Mouse (Mus musculus) forebrain, embryonic 16.5 days (tissue): ENCODE data around the gene Rab27a. TPM values are rescaled to one million over a fixed set of nuclear protein-coding genes. Genes with fewer than 3 reads are reported as not detected.
A peak's percentile ranks its signal among the peaks of the same experiment; 100 is the strongest.

ENCODE experiments used
- ATAC-seq: fragments of 200-750 bp; cut with Nextera tagmentation; 2 replicates; pipeline ENCODE4 v1.8.0; 2017; ENCODE audit warnings: mild to moderate bottlenecking, moderate library complexity
- H3K27ac ChIP-seq: fragments of 300-500 bp; sonication (generic); 2 replicates; pipeline ENCODE4 v1.5.1; 2014; ENCODE audit warnings: low read length, control low read depth
- H3K27me3 ChIP-seq: fragments of 300-500 bp; sonication (generic); replicated peaks from 2 replicates; pipeline ENCODE4 v1.6.1; 2014; ENCODE audit warnings: low read length; ENCODE audit not compliant: control insufficient read depth, insufficient read depth
- H3K36me3 ChIP-seq: fragments of 300-500 bp; sonication (generic); 2 replicates; pipeline ENCODE4 v1.6.1; 2014; ENCODE audit not compliant: control insufficient read depth, insufficient read depth
- H3K4me1 ChIP-seq: fragments of 300-500 bp; sonication (generic); replicated peaks from 2 replicates; pipeline ENCODE4 v1.6.1; 2014; ENCODE audit warnings: low read length; ENCODE audit not compliant: control insufficient read depth, insufficient read depth
- H3K4me2 ChIP-seq: fragments of 300-500 bp; sonication (generic); 2 replicates; pipeline ENCODE4 v1.6.1; 2014; ENCODE audit warnings: mild to moderate bottlenecking, low read length, control low read depth
- H3K4me3 ChIP-seq: fragments of 300-500 bp; sonication (generic); replicated peaks from 2 replicates; pipeline ENCODE4 v1.5.1; 2014; ENCODE audit warnings: mild to moderate bottlenecking, low read length, control low read depth
- H3K9ac ChIP-seq: fragments of 300-500 bp; sonication (generic); replicated peaks from 2 replicates; pipeline ENCODE4 v1.6.1; 2014; ENCODE audit warnings: low read depth, low read length, control low read depth
- H3K9me3 ChIP-seq: fragments of 300-500 bp; sonication (generic); 2 replicates; pipeline ENCODE4 v1.6.1; 2016; ENCODE audit warnings: low read length; ENCODE audit not compliant: control insufficient read depth
- WGBS: fragments of 180-500 bp; shearing (Covaris S2); extraction: QIAGEN DNeasy Blood & Tissue Kit; methylation state at CpG from one replicate; pipeline ENCODE4 v1.1.7; 2014; 5-methylcytosine and 5-hydroxymethylcytosine counted together
- polyA plus RNA-seq: library from polyadenylated mRNA; unstranded; fragments of >200 nt; fragmentation: Nextera tagmentation; extraction: Ambion mirVana; gene quantifications from 2 replicates; pipeline ENCODE4 v1.2.1, GENCODE M21; 2015

The Rab27a gene
- polyA plus RNA-seq, 1 experiment from 2014 or later = 1.9 TPM

DNA sequence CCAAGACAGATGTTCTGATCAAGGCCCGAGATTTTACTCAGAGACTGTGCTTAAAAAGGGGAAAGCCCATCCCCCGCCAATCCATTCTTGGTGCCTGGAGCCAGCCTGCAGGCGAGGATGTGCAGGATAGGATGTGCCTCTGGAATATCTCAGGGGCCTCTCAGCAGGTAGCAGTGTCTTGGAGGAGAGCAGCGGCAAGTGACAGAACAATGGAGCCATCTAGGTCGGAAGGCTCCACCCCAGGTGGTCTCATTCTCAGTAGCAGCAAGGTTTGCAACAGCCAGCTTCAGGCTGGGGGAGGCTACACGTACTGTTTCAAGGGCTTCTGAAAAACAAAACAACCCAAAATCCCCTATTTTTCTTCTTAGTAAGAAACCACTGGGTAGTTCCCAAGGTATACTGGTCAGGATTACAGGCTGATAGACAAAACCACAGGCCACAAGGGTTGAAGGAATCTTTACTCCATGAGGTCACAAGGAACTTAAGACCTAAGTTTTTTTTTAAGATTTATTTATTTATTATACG lies 35.2 kb downstream of the Rab27a start:
- 40% methylated on average over 7 of the region's 7 CpGs for WGBS
- no peaks in the 10 kb centered on the region for H3K9me3 ChIP-seq
- H3K27ac ChIP-seq = no peak overlapping the region
- H3K36me3 ChIP-seq = no peaks in the 10 kb centered on the region
- no peak overlapping the region for H3K9ac ChIP-seq
- no peaks in the 10 kb centered on the region for H3K4me1 ChIP-seq
- no peak overlapping the region for H3K4me3 ChIP-seq
- ATAC-seq = no peak
- no peak overlapping the region for H3K4me2 ChIP-seq
- H3K27me3 ChIP-seq = no peaks in the 10 kb centered on the region

DNA sequence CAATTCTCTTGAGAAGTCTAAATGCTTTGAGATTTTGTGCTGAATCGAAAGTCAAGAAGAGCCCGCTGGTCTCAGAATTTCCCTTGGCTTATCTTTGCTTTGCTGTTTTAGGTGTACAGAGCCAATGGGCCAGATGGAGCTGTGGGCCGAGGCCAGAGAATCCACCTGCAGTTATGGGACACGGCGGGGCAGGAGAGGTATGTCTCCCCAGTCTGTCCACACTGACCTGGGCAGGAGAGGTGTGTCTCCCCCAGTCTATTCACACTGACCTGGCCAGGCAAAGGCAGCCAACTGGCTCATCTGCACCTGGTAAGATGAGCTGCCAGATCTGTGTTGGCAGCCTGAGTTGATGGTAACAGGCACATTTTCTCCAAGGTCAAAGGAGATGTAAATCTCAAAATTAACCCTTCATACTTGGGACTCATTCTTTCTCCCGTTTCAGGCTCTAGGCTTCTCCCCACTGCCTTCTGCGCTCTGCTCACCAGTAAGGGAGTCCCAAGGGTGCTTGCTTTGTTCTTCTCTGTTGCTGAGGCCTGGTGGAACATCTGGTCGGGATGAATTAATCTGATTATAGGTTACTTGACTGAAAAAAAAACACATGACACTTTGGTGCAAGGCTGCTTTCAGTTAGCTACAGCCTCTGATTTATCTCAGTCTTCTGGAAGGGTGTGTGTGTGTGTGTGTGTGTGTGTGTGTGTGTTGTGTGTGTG lies 37.8 kb downstream of the Rab27a start:
- Histone ChIP-seq H3K4me1 (no peaks in the 10 kb centered on the region), H3K4me2 (no peak overlapping the region), H3K36me3 (no peaks in the 10 kb centered on the region), H3K27me3 (no peaks in the 10 kb centered on the region), H3K4me3 (no peak overlapping the region), H3K27ac (no peak overlapping the region), H3K9me3 (no peaks in the 10 kb centered on the region), H3K9ac (no peak overlapping the region)
- 77% methylated on average over 8 of the region's 8 CpGs for WGBS
- no peak for ATAC-seq

DNA sequence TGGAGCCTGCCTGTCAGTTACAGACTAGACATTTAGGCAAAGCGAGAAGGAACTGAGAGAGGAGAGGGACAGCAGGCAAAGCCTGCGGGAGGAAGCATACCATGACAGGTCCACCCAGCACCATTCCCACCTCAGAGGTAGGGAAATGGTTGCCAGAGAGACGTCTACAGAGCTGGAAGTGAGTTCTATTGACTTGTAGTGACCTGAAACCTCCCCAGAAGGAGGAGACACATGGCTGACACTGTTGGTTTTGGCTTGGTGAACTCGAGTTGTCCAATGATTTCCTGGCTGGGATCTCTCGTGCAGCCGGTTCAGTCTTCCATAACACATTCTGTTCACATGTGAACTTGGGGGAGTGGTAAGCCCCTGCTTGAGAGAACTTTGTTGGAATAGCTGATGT lies 39.3 kb downstream of the Rab27a start:
- H3K27ac ChIP-seq = no peak overlapping the region
- H3K4me3 ChIP-seq = no peak overlapping the region
- H3K27me3 ChIP-seq = no peaks in the 10 kb centered on the region
- no peak overlapping the region for H3K9ac ChIP-seq
- no peak for ATAC-seq
- H3K9me3 ChIP-seq = no peaks in the 10 kb centered on the region
- whole genome bisulfite sequencing = 79% methylated on average over 6 of the region's 6 CpGs
- no peaks in the 10 kb centered on the region for H3K36me3 ChIP-seq
- no peak overlapping the region for H3K4me2 ChIP-seq
- H3K4me1 ChIP-seq = no peaks in the 10 kb centered on the region

- ATAC-seq = no peak
Observed at GRCm38 (mm10) chr9:73085845-73086244, 41.2 kb downstream of the Rab27a start.

DNA sequence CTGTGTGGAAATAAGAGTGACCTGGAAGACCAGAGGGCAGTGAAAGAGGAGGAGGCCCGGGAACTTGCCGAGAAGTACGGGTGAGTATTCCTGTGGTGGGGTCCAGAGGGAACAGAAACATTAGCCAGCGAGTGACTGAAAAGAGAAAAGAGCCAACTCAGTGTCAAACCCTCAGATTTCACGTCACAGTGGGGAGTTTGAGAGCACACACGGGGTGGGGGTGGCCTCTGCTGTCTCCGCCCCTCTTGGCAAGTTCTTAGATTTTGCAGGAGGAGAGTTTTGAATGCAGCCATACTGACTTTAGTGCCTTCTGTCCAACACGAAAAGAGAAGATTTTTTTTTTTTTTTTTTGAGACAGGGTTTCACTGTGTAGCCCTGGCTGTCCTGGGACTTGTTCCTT lies 42.5 kb downstream of the Rab27a start:
- ATAC-seq = no peak
- no peak overlapping the region for H3K4me2 ChIP-seq
- H3K27me3 ChIP-seq = no peaks in the 10 kb centered on the region
- H3K9me3 ChIP-seq = no peaks in the 10 kb centered on the region
- H3K36me3 ChIP-seq = no peaks in the 10 kb centered on the region
- no peak overlapping the region for H3K4me3 ChIP-seq
- no peak overlapping the region for H3K27ac ChIP-seq
- H3K9ac ChIP-seq = no peak overlapping the region
- H3K4me1 ChIP-seq = no peaks in the 10 kb centered on the region
- whole genome bisulfite sequencing = 66% methylated on average over 8 of the region's 8 CpGs

More at GRCm38 (mm10) chr9:73085845-73086244, 41.2 kb downstream of the Rab27a start:
- no peaks in the 10 kb centered on the region for H3K36me3 ChIP-seq
- H3K4me2 ChIP-seq = no peak overlapping the region
- no peaks in the 10 kb centered on the region for H3K4me1 ChIP-seq
- no peak overlapping the region for H3K9ac ChIP-seq
- no peaks in the 10 kb centered on the region for H3K9me3 ChIP-seq
- WGBS = 83% methylated on average over 6 of the region's 6 CpGs
- H3K27ac ChIP-seq = no peak overlapping the region
- no peaks in the 10 kb centered on the region for H3K27me3 ChIP-seq
- no peak overlapping the region for H3K4me3 ChIP-seq

GRCm38 (mm10) chr9:73087581-73087980 lies 42.9 kb downstream of the Rab27a start:
- H3K9me3 ChIP-seq = no peaks in the 10 kb centered on the region
- no peaks in the 10 kb centered on the region for H3K36me3 ChIP-seq
- WGBS = 81% methylated on average over 5 of the region's 5 CpGs
- no peak for ATAC-seq
- no peak overlapping the region for H3K4me2 ChIP-seq
- no peak overlapping the region for H3K9ac ChIP-seq
- no peaks in the 10 kb centered on the region for H3K27me3 ChIP-seq
- no peaks in the 10 kb centered on the region for H3K4me1 ChIP-seq
- no peak overlapping the region for H3K4me3 ChIP-seq
- H3K27ac ChIP-seq = no peak overlapping the region

- Histone ChIP-seq H3K9me3 (no peaks in the 10 kb centered on the region), H3K4me3 (no peak overlapping the region), H3K4me1 (no peaks in the 10 kb centered on the region; the same call in 1 of the 2 replicates), H3K27ac (no peak overlapping the region), H3K9ac (no peak overlapping the region), H3K36me3 (no peaks in the 10 kb centered on the region), H3K4me2 (no peak overlapping the region), H3K27me3 (no peaks in the 10 kb centered on the region)
- ATAC-seq = no peak
- WGBS = 79% methylated on average over 16 of the region's 16 CpGs
Observed at GRCm38 (mm10) chr9:73089222-73089920, 44.7 kb downstream of the Rab27a start.

GRCm38 (mm10) chr9:73090121-73090520 lies 45.5 kb downstream of the Rab27a start:
- Histone ChIP-seq H3K36me3 (no peaks in the 10 kb centered on the region), H3K27ac (no peak overlapping the region), H3K4me1 (peaks cover 3% of the 10 kb centered on the region; the same call in 1 of the 2 replicates), H3K4me3 (no peak overlapping the region), H3K4me2 (no peak overlapping the region), H3K9me3 (no peaks in the 10 kb centered on the region), H3K9ac (no peak overlapping the region), H3K27me3 (no peaks in the 10 kb centered on the region)
- 76% methylated on average over 10 of the region's 10 CpGs for WGBS
- no peak for ATAC-seq

- 0% methylated on average over 1 of the region's 1 CpGs for WGBS
- H3K4me2 ChIP-seq = no peak overlapping the region
- H3K9ac ChIP-seq = no peak overlapping the region
- no peaks in the 10 kb centered on the region for H3K9me3 ChIP-seq
- H3K27ac ChIP-seq = no peak overlapping the region
- H3K36me3 ChIP-seq = no peaks in the 10 kb centered on the region
- H3K4me3 ChIP-seq = no peak overlapping the region
- H3K27me3 ChIP-seq = no peaks in the 10 kb centered on the region
- peaks cover 3% of the 10 kb centered on the region; the same call in 1 of the 2 replicates for H3K4me1 ChIP-seq
- ATAC-seq = peak; percentile 49; the same call in 1 of the 2 replicates
Observed at GRCm38 (mm10) chr9:73091747-73092146, 47.1 kb downstream of the Rab27a start.
